Mouse (Mus musculus) thymus, adult 18-20 months (tissue): ENCODE measurements at regions not wholly inside any gene's neighbourhood (a gene's known extent, or its start where the extent isn't known, plus 50 kb on each side); places are given as distances from the start of the nearest gene placed in this dataset.
"Not testable (repeated sequence)": the region's sequence is repeated elsewhere in the genome, so short reads cannot be mapped to it uniquely, and the experiment has no call there.

Source experiments
- DNase-seq, 2 experiments: peaks; one replicate each; pipeline ENCODE4 v3.0.0; 2022; ENCODE audit warnings: mixed read lengths in 2 of 2

DNA sequence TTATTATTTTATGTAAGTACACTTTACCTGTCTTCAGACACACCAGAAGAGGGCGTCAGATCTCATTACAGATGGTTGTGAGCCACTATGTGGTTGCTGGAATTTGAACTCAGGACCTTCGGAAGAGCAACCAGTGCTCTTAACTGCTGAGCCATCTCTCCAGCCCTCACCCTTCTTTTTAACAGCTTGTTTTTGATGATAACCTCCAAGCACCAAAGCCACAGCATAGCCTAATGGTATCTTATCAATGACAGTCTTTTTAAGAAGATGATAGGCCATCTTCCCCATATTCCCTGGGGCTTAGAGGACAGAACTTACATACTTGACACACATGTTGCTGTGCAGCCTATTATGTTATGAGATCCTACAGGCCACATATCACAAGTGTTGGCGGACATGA is 56.1 kb upstream of the Klf13 start:
- not testable (repeated sequence) for DNase-seq

DNA sequence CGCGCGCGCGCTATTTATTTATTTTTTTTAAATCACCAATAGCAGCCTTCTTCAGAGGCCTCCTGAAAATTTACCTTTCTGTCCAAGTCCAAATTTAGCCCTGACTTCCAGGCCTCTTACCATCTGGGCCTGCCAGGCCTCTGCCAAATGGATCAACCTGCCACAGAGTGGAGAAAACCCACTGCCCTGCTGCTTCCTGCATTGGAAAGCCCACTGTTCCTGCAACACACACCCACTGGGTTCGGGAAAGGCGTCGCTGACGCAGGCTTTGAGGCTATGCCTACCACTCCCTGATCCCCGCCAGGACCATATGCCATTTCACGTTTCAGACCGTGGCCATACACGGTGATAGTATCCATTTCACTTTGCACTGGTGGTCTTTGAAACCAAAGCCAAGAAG is 53.4 kb upstream of the Klf13 start:
- DNase-seq = no peak

DNA sequence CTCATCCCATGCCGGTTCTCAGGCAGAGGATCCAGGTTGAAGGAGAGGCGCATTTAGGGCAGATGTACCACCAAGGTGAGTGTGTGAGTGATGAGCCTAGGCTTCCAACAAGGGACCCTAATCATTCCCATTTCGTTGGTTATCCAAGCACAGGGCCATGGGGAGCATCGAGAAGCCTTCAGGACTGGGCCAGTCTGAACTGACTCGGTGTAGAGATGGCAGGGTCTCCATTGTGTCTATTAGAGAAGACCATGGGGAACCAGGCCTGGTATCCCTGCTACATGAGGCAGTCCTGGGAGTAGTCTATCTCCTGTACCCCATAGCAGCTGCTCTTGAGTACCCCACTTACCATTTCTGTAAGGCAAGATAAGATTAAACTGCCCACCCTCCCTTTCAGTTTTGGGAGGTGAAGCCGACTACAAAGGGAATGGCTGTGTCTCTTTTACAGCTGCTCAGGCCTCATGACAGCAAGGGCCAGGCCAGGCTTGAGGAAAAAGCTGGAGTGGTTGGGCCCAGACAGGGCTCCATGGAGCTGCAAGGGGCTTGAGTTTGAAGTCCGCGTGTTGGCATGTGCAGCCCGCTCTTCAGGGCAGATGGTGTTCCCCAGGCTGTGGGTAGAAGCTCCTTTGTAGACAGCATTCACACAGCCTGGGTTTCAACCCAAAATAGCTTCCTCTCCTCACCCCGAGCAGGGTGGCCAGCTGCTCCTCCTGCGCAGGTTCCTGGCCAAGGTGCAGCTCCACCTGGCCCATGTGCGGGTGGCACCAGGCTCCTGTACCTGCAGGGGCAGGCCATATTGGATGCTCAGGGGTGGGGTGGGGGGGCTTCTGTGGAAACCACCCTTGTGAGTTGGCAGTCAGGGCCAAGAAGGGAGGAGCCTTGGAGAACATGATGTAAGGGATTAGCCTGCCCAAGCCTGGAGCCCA is 52.6 kb upstream of the Klf13 start:
- DNase-seq = peak; percentile 65 to 78

DNA sequence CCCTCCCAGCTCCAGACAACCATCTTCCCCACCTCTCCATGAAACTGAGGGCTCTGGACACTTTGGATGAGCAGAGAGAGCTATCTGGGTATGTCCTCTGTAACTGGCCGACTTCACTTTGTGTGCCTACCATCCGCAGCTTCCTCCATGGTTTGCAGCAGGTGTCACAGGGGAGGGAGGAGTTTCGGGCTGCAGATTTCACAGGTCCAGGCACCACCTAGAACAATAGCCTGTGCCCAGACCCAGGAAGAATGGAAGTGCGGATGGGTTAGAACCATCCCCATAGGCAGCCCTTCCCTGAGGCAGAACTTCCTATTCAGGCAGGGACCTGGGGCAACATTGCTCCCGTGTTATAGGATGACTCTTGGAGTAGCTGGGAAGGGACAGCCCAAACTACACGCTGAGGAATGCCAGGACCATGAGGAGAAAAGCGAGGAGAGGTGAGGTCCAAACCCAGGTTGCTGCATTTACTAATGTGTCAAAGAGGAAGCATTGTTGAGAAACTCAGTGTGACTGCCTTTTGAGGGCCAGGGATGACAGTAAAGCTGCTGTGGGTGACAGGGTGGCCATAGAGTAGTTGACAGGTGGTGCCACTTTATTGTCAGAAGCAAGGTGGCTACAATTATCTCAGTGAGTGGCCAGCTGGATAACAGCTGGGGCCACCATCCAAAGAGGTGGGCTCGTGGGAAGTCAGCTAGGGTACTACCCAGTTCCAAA is 51.8 kb upstream of the Klf13 start:
- no peak for DNase-seq

DNA sequence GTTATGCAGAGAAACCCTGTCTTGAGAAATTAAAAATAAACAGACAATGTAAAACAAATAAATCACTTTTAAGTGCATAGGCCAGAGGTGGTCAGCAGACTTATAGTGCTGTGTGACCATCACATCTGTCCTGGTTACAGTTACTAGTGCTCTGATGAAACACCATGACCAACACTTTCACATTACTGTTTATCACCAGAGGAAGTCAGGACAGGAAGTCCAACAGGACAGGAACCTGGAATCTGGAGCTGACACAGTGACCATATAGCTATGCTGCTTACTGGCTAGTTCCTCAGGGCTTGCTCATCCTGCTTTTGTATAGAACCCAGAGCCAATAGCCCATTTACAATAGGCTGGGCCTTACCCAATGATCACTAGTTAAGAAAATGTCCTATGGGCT is 51.0 kb upstream of the Klf13 start:
- DNase-seq = no peak
